ENCODE assay signal across 29 mouse cellular contexts in the genomic region with DNA sequence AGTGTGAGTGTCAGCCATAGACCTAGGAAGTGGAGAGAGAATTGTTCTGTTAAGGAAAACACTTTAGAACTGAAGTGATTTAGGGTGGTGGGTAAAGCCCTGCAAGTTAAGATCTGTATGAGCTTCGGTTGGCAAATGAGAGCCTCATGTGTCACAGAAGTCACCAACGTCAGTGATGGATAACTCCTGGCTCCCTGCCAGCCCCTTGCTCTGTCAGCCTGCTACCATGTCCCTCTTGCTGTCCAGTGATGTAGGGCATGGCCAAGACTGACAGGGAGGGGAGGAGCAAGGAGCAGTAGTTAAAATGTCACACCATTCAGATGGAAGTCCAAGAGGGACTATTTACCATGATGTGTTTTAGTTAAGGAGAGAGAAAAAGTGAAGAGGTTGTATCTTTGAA. TPM values are rescaled to one million over a fixed set of nuclear protein-coding genes. Genes with fewer than 3 reads are reported as not detected.
A peak's percentile ranks its signal among the peaks of the same experiment; 100 is the strongest.
DNase-seq lines count a peak whose midpoint lies in the region; ATAC-seq lines count a peak whose summit lies in the region.
"Had no signal": no experiment of that assay in that cellular context is flagged by ENCODE, and none has a peak within 500 bp of the region (broad histone marks: within the 10 kb centered on the region; RNA-seq: fewer than 3 reads in every experiment).

No protein-coding gene starts in this region.

- H3K27me3 ChIP-seq in kidney, embryonic 14.5 days (ENCODE audit: control insufficient read depth, insufficient read depth, low read length), result no peaks in the 10 kb centered on the region
- H3K27me3 ChIP-seq: hindbrain, embryonic 13.5 days; kidney, embryonic 15.5 days; limb, embryonic 12.5 days; liver, embryonic 12.5 days; lung, embryonic 15.5 days; neural tube, embryonic 13.5 days; Patski had no signal

- peak; percentile 61 to 63 for DNase-seq in cerebellum, postnatal 10 days
- peak; percentile 25 to 53 for DNase-seq in kidney, postnatal 25 days
- peak; percentile 46 for DNase-seq in testis, postnatal 10 days (ENCODE audit: low spot score)
- DNase-seq in testis, postnatal 14 days (ENCODE audit: low spot score), result no peak
- peak; percentile 25 for DNase-seq in mesoderm, embryonic 11.5 days (ENCODE audit: low read depth, low spot score)
- DNase-seq in thymus, postnatal 36 days, result no peak
- DNase-seq: cerebellum, adult 18-20 months; gastrocnemius, postnatal 36 days; heart, postnatal 36 days; thymus, postnatal 25 days had no signal

- no peak overlapping the region for H3K4me3 ChIP-seq in kidney, embryonic 14.5 days (ENCODE audit: low read length)
- H3K4me3 ChIP-seq: hindbrain, embryonic 13.5 days; kidney, embryonic 15.5 days; layer of hippocampus, adult 2 months; limb, embryonic 12.5 days; liver, embryonic 12.5 days; lung, embryonic 15.5 days; midbrain, embryonic 10.5 days; myocyte; neural tube, embryonic 13.5 days had no signal

- no peaks in the 10 kb centered on the region for H3K36me3 ChIP-seq in kidney, embryonic 14.5 days (ENCODE audit: control insufficient read depth, insufficient read depth, low read length)
- H3K36me3 ChIP-seq: hindbrain, embryonic 13.5 days; kidney, embryonic 15.5 days; limb, embryonic 12.5 days; liver, embryonic 12.5 days; lung, embryonic 15.5 days; midbrain, embryonic 10.5 days; neural tube, embryonic 13.5 days had no signal

- WGBS in kidney, embryonic 14.5 days, result 16% methylated on average over 2 of the region's 2 CpGs

- no peak for ATAC-seq in cerebellum, adult (ENCODE audit: insufficient number of reproducible peaks, low FRiP score, low TSS enrichment)
- ATAC-seq in kidney, embryonic 14.5 days (ENCODE audit: low FRiP score, low TSS enrichment), result no peak
- ATAC-seq: CD4-positive, CD25-positive, alpha-beta regulatory T cell, adult 4 months; forebrain, embryonic 14.5 days; liver, embryonic 12.5 days; midbrain, embryonic 16.5 days; Patski had no signal

- peaks cover 9% of the 10 kb centered on the region; the same call in 1 of the 2 replicates for H3K4me1 ChIP-seq in kidney, embryonic 14.5 days (ENCODE audit: control insufficient read depth, insufficient read depth, low read length)
- H3K4me1 ChIP-seq: liver, embryonic 12.5 days; lung, embryonic 15.5 days had no signal

- H3K9me3 ChIP-seq in kidney, embryonic 14.5 days (ENCODE audit: control insufficient read depth, low read length), result no peaks in the 10 kb centered on the region
- H3K9me3 ChIP-seq: hindbrain, embryonic 13.5 days; kidney, embryonic 15.5 days; limb, embryonic 12.5 days; liver, embryonic 12.5 days; lung, embryonic 15.5 days; midbrain, embryonic 10.5 days; neural tube, embryonic 13.5 days had no signal

- no peak overlapping the region for H3K4me2 ChIP-seq in kidney, embryonic 14.5 days (replicated peaks; ENCODE audit: low read depth, low read length)
- H3K4me2 ChIP-seq: hindbrain, embryonic 13.5 days; kidney, embryonic 15.5 days; limb, embryonic 12.5 days; liver, embryonic 12.5 days; lung, embryonic 15.5 days; neural tube, embryonic 13.5 days had no signal

- H3K27ac ChIP-seq in kidney, embryonic 14.5 days (ENCODE audit: low read depth, low read length), result no peak overlapping the region
- H3K27ac ChIP-seq: hindbrain, embryonic 13.5 days; kidney, embryonic 15.5 days; layer of hippocampus, adult 2 months; limb, embryonic 12.5 days; liver, embryonic 12.5 days; lung, embryonic 15.5 days; macrophage; midbrain, embryonic 10.5 days; neural tube, embryonic 13.5 days had no signal

- no peak overlapping the region for H3K9ac ChIP-seq in kidney, embryonic 14.5 days (ENCODE audit: low read depth, low read length)
- H3K9ac ChIP-seq: hindbrain, embryonic 13.5 days; kidney, embryonic 15.5 days; limb, embryonic 12.5 days; liver, embryonic 12.5 days; lung, embryonic 15.5 days; neural tube, embryonic 13.5 days had no signal

RNA-seq across cellular contexts. Expression of a gene that starts 14.6 kb away (rescaled TPM):
- 0.37 TPM in 1 of 2 replicates, not detected in the other for polyA plus RNA-seq in kidney, embryonic 14.5 days (2014; fragmentation: Nextera tagmentation; extraction: Ambion mirVana)
- polyA plus RNA-seq: CD4-positive, CD25-positive, alpha-beta regulatory T cell, adult 4 months; heart, embryonic 14.5 days; hindbrain, embryonic 13.5 days; limb, embryonic 12.5 days; liver, embryonic 12.5 days; lung, embryonic 15.5 days; midbrain, embryonic 10.5 days; myocyte; neural tube, embryonic 13.5 days; Patski; spleen, adult 2 months; testis, adult 2 months had no signal

RNA-seq across cellular contexts. Expression of a gene that starts 43.2 kb away (rescaled TPM):
- polyA plus RNA-seq in kidney, embryonic 14.5 days (2014; fragmentation: Nextera tagmentation; extraction: Ambion mirVana), result 1.3 and 1.4 TPM in 2 replicates
- polyA plus RNA-seq: macrophage had no signal

Comparison
In these comparisons a context has a peak if more than half of its experiments do, and no peak if none do; other contexts are left out.
1. DNase-seq: peak in cerebellum, postnatal 10 days (2 of 2), kidney, postnatal 25 days (2 of 2), testis, postnatal 10 days (single experiment) and mesoderm, embryonic 11.5 days (single experiment); none in testis, postnatal 14 days (single experiment) and thymus, postnatal 36 days (0 of 2).